Mouse (Mus musculus) kidney, embryonic 16.5 days (tissue): ENCODE measurements around the gene Cd3e. TPM values are rescaled to one million over a fixed set of nuclear protein-coding genes. Genes with fewer than 3 reads are reported as not detected.

Experiments used
- ATAC-seq: fragments of 200-750 bp; cut with Nextera tagmentation; 2 replicates; pipeline ENCODE4 v1.8.0; 2017; ENCODE audit warnings: moderate TSS enrichment; ENCODE audit not compliant: low FRiP score, low TSS enrichment
- H3K27ac ChIP-seq: fragments of 300-500 bp; sonication (generic); 2 replicates; pipeline ENCODE4 v1.5.1; 2014; ENCODE audit warnings: low read length
- H3K27me3 ChIP-seq: fragments of 300-500 bp; sonication (generic); 2 replicates; pipeline ENCODE4 v1.6.1; 2014; ENCODE audit warnings: low read length, control low read depth, mixed read lengths; ENCODE audit not compliant: insufficient read depth
- H3K36me3 ChIP-seq: fragments of 300-500 bp; sonication (generic); 2 replicates; pipeline ENCODE4 v1.6.1; 2014; ENCODE audit warnings: low read length, control low read depth, mixed read lengths; ENCODE audit not compliant: insufficient read depth
- H3K4me1 ChIP-seq: fragments of 300-500 bp; sonication (generic); 2 replicates; pipeline ENCODE4 v1.6.1; 2014; ENCODE audit warnings: low read length, control low read depth, mixed read lengths; ENCODE audit not compliant: insufficient read depth
- H3K4me2 ChIP-seq: fragments of 300-500 bp; sonication (generic); replicated peaks from 2 replicates; pipeline ENCODE4 v1.6.1; 2014; ENCODE audit warnings: low read depth, low read length
- H3K4me3 ChIP-seq: fragments of 300-500 bp; sonication (generic); 2 replicates; pipeline ENCODE4 v1.5.1; 2014; ENCODE audit warnings: mild to moderate bottlenecking, low read length
- H3K9ac ChIP-seq: fragments of 300-500 bp; sonication (generic); replicated peaks from 2 replicates; pipeline ENCODE4 v1.6.1; 2014; ENCODE audit warnings: low read length
- H3K9me3 ChIP-seq: fragments of 300-500 bp; sonication (generic); 2 replicates; pipeline ENCODE4 v1.6.1; 2016; ENCODE audit warnings: low read length, control low read depth
- whole genome bisulfite sequencing: fragments of 180-500 bp; shearing (Covaris S2); extraction: QIAGEN DNeasy Blood & Tissue Kit; methylation state at CpG from one replicate; pipeline ENCODE4 v1.1.7; 2014; 5-methylcytosine and 5-hydroxymethylcytosine counted together
- polyA plus RNA-seq: library from polyadenylated mRNA; unstranded; fragments of >200 nt; fragmentation: Nextera tagmentation; extraction: Ambion mirVana; gene quantifications from 2 replicates; pipeline ENCODE4 v1.2.1, GENCODE M21; 2015

Cd3e gene
- polyA plus RNA-seq, 1 experiment from 2014 or later = not detected

- ATAC-seq = no peak
- H3K9me3 ChIP-seq = no peaks in the 10 kb centered on the region
- no peaks in the 10 kb centered on the region for H3K27me3 ChIP-seq
- H3K4me3 ChIP-seq = no peak overlapping the region
- H3K27ac ChIP-seq = no peak overlapping the region
- H3K9ac ChIP-seq = no peak overlapping the region
- H3K4me2 ChIP-seq = no peak overlapping the region
- WGBS = 60% methylated on average over 6 of the region's 6 CpGs
- no peaks in the 10 kb centered on the region for H3K4me1 ChIP-seq
- no peaks in the 10 kb centered on the region for H3K36me3 ChIP-seq
These were observed 10.3 kb downstream of the Cd3e start for GRCm38 (mm10) chr9:44999171-44999570.

- Histone ChIP-seq H3K36me3 (no peaks in the 10 kb centered on the region), H3K4me2 (no peak overlapping the region), H3K9me3 (no peaks in the 10 kb centered on the region), H3K4me1 (no peaks in the 10 kb centered on the region), H3K9ac (no peak overlapping the region), H3K27me3 (no peaks in the 10 kb centered on the region), H3K4me3 (no peak overlapping the region), H3K27ac (no peak overlapping the region)
- no peak for ATAC-seq
- WGBS = 54% methylated on average over 11 of the region's 11 CpGs
These were observed 11.3 kb downstream of the Cd3e start for GRCm38 (mm10) chr9:44998138-44998537.

DNA sequence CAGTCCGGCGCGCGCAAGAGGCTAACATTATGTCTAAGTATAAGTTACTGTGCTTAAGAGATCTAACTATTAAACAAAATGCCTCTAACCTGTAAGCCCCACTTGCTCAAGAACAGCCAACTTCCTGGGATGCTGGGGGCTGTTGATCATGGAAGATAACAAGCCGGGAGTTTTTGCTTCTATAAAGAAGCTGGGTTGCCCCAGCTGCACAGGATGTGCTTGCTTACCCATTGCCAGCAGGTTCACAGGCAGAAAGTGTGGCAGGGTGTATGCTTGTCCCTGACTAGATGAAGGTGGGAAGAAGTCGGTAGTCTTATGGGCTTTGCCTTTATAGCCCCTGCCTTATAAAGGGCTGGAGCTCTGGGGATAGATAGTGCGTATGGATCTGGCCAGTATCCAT, 12.8 kb downstream of the Cd3e start:
- Histone ChIP-seq H3K36me3 (no peaks in the 10 kb centered on the region), H3K4me2 (no peak overlapping the region), H3K27ac (no peak overlapping the region), H3K4me1 (no peaks in the 10 kb centered on the region), H3K9me3 (no peaks in the 10 kb centered on the region), H3K9ac (no peak overlapping the region), H3K4me3 (no peak overlapping the region), H3K27me3 (no peaks in the 10 kb centered on the region)
- ATAC-seq = no peak
- WGBS = 94% methylated on average over 7 of the region's 7 CpGs

DNA sequence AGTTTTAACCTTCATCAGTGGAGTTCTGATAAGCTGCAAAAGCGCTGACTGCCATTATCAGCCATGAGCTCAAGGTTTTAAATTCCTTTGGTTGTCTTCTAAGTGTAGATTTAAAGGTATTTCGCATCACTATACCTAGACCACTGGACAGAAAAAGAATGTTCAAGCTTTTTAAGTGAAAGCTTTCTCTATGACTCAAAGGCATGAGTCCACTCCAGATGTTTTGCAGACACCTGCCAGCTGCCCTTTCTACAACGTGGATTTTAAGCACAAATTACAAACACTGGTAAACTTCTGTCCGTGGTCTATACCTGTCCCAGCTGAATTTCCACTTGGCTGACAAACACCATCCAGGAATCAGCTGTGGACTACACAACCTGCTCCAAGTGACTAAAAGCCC, 14.5 kb downstream of the Cd3e start:
- H3K4me3 ChIP-seq = no peak overlapping the region
- H3K4me1 ChIP-seq = no peaks in the 10 kb centered on the region
- H3K36me3 ChIP-seq = no peaks in the 10 kb centered on the region
- no peak for ATAC-seq
- H3K9ac ChIP-seq = no peak overlapping the region
- H3K9me3 ChIP-seq = no peaks in the 10 kb centered on the region
- H3K4me2 ChIP-seq = no peak overlapping the region
- 77% methylated on average over 4 of the region's 4 CpGs for WGBS
- H3K27me3 ChIP-seq = no peaks in the 10 kb centered on the region
- H3K27ac ChIP-seq = no peak overlapping the region

- H3K9ac ChIP-seq = no peak overlapping the region
- H3K27me3 ChIP-seq = no peaks in the 10 kb centered on the region
- H3K9me3 ChIP-seq = no peaks in the 10 kb centered on the region
- no peak overlapping the region for H3K4me3 ChIP-seq
- H3K27ac ChIP-seq = no peak overlapping the region
- H3K36me3 ChIP-seq = no peaks in the 10 kb centered on the region
- H3K4me2 ChIP-seq = no peak overlapping the region
- no peak for ATAC-seq
- H3K4me1 ChIP-seq = no peaks in the 10 kb centered on the region
- 81% methylated on average over 2 of the region's 2 CpGs for WGBS
These were observed 16.2 kb downstream of the Cd3e start for GRCm38 (mm10) chr9:44993268-44993667.

- H3K4me3 ChIP-seq = no peak overlapping the region
- H3K9me3 ChIP-seq = no peaks in the 10 kb centered on the region
- no peaks in the 10 kb centered on the region for H3K4me1 ChIP-seq
- H3K9ac ChIP-seq = no peak overlapping the region
- no peak overlapping the region for H3K27ac ChIP-seq
- ATAC-seq = no peak
- no peaks in the 10 kb centered on the region for H3K36me3 ChIP-seq
- no peaks in the 10 kb centered on the region for H3K27me3 ChIP-seq
- no peak overlapping the region for H3K4me2 ChIP-seq
These were observed 17.2 kb downstream of the Cd3e start for GRCm38 (mm10) chr9:44992271-44992670.

DNA sequence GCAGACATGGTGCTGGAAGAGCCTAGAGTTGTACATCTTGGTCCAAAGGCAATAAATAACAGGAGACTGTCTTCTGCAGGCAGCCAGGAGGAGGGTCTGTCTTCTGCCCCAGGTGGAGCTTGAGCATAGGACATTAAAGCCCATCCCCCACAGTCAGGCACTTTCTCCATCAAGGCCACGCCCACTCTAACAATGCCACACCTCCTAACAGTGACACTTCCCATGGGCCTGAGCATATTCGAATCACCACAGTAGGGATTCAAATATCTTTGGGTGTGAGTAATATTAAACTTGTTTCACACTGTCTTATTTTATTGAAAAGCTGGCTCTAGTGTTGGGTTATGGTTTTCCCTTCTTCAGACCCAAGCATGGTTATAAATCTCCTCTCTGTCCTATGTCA, 17.6 kb downstream of the Cd3e start:
- 91% methylated on average over 2 of the region's 2 CpGs for WGBS
- no peak overlapping the region for H3K4me3 ChIP-seq
- no peaks in the 10 kb centered on the region for H3K36me3 ChIP-seq
- no peaks in the 10 kb centered on the region for H3K4me1 ChIP-seq
- H3K9ac ChIP-seq = no peak overlapping the region
- H3K27ac ChIP-seq = no peak overlapping the region
- no peak overlapping the region for H3K4me2 ChIP-seq
- H3K27me3 ChIP-seq = no peaks in the 10 kb centered on the region
- no peak for ATAC-seq
- H3K9me3 ChIP-seq = no peaks in the 10 kb centered on the region

DNA sequence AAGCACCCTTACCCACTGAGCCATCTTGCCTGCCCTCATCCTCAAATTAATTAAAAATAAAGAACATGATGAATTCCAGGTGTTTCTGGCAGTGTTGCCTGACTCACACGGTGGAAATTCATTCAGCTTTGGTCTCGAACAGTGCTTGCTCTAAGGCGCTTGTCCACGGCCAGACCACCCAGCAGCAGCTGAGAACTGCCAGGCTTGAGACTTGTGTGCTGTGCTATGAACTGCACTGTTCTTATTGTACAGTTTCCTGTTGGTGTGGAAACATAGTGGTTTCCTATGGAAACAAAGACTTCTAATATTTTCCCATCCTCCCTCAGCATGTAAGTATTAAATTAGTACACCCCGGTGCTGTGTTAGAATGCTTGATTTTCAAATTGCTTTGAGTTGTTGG, 22.5 kb downstream of the Cd3e start:
- 73% methylated on average over 5 of the region's 5 CpGs for WGBS
- no peak for ATAC-seq
- Histone ChIP-seq H3K4me2 (no peak overlapping the region), H3K9me3 (no peaks in the 10 kb centered on the region), H3K4me3 (no peak overlapping the region), H3K9ac (no peak overlapping the region), H3K36me3 (no peaks in the 10 kb centered on the region), H3K4me1 (no peaks in the 10 kb centered on the region), H3K27ac (no peak overlapping the region), H3K27me3 (no peaks in the 10 kb centered on the region)

GRCm38 (mm10) chr9:44986242-44986781, 23.1 kb downstream of the Cd3e start:
- WGBS = 69% methylated on average over 14 of the region's 14 CpGs
- no peaks in the 10 kb centered on the region for H3K4me1 ChIP-seq
- H3K9me3 ChIP-seq = no peaks in the 10 kb centered on the region
- H3K36me3 ChIP-seq = no peaks in the 10 kb centered on the region
- H3K4me3 ChIP-seq = no peak overlapping the region
- no peak overlapping the region for H3K4me2 ChIP-seq
- H3K27ac ChIP-seq = no peak overlapping the region
- H3K27me3 ChIP-seq = no peaks in the 10 kb centered on the region
- no peak for ATAC-seq
- H3K9ac ChIP-seq = no peak overlapping the region

DNA sequence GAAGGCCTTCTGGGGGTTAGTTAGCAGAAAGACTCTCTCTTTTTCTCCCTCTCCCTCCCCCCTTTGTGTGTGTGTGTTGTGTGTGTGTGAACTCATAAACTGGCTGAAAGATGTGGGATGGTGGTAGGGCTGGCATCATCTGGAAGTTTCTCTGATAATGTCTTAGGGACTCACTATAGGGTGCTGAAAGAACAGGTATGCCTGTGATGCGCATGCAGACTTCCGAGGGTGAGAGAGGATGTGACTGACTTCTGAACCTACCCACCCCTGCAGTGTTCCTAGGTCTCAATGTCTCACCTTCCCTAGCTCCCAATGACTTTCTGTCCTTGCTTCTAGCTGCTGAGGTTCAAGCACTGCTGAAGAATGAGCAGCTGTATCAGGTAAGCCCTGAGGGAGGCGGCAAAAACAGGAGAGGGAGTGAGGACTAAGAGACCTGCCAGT, 23.7 kb downstream of the Cd3e start:
- no peaks in the 10 kb centered on the region for H3K27me3 ChIP-seq
- H3K9me3 ChIP-seq = no peaks in the 10 kb centered on the region
- no peak overlapping the region for H3K4me2 ChIP-seq
- H3K27ac ChIP-seq = no peak overlapping the region
- ATAC-seq = no peak
- H3K9ac ChIP-seq = no peak overlapping the region
- no peaks in the 10 kb centered on the region for H3K4me1 ChIP-seq
- no peak overlapping the region for H3K4me3 ChIP-seq
- no peaks in the 10 kb centered on the region for H3K36me3 ChIP-seq
- 82% methylated on average over 3 of the region's 3 CpGs for WGBS
